Mouse (Mus musculus) kidney, adult 2 months (tissue): ENCODE data around the gene Hprt.

Experiments
- CTCF ChIP-seq: fragments of 200-500 bp; conservative IDR thresholded peaks from 2 replicates; pipeline ENCODE4 v1.5.1; 2011; ENCODE audit warnings: low read depth, mild to moderate bottlenecking, control low read depth, low read length, moderate library complexity, mixed read lengths; ENCODE audit not compliant: insufficient read depth, insufficient read length
- POLR2A ChIP-seq: fragments of 200-500 bp; IDR thresholded peaks from one replicate; pipeline ENCODE4 v1.6.1; 2011; ENCODE audit warnings: low read depth, low read length, control low read depth

DNA sequence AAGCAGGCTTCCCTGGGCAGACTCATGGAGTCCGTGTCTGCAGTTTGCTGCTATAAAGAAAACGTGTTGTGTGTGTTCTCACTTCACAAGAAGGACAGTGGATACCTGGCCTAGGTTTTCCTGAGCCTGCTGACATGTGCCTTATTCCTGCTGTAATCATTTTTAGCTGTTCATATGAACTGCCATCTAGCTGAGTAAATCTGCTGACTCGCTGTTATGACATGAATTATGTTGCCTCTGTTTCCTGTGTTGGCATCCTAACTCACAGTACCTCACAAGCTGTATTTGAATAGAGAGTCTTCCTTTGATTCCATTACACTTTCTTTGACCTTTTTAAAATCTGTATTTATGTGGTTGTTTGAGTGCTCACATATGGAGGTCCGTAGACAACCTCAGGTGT, 50.3 kb downstream of the Hprt start:
- TF ChIP-seq CTCF (no peak), POLR2A (no peak)
